Comparison of ENCODE assay signal across 31 mouse cellular contexts in the genomic region with DNA sequence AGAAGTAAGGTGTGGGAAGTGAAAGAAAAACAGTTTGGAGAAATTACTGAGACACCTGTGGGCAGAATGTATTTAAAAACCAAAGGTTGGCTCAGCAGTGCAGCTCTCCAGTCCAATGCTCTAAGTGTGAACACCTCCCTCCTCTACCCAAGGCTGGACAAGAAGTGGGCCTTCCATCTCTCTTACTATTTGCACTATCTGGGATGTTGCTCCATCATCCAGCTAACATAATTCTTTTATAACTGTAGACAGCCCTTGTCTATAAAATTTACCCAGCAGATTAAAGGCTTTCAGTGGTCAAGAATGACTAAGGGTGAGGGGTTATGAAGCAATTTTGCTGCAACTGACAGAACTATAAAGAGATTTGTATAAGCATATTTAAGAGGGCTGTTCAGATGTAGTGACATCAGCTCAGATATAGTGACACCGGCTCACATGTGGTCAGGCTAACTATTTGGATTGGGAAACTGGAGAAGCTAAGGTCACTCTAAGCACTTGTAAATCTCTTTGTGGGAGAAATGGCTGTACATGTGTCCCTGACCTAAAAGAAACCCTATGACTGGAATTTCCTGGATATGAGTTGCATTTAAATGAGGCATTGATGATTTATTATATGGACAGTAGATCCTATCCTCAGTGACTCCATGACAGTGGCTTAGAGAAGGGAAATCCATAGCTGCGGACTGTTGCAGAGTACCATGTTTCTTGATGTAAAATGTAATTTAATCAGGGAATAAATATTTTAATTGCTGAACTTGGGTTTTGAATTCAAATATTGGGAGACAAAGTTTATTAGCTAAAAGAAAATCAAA.
DNase-seq lines count a peak whose midpoint lies in the region; ATAC-seq and TF ChIP-seq lines count a peak whose summit lies in the region.
"Had no signal": no experiment of that assay in that cellular context is flagged by ENCODE, and none has a peak within 500 bp of the region (broad histone marks: within the 10 kb centered on the region; RNA-seq: fewer than 3 reads in every experiment).

No protein-coding gene starts in this region.

- in situ Hi-C loops in CH12.LX (cut with MboI; ENCODE audit: low pct_ligation_motif_present, low pct_unique_long_range_greater_than_20kb, low sequenced_read_pairs), result no loop called here

- peak; percentile 88 for ATAC-seq in kidney, embryonic 15.5 days (replicated peaks; ENCODE audit: low FRiP score)
- no peak for ATAC-seq in monocyte, adult 5-6 weeks (replicated peaks; ENCODE audit: insufficient number of reproducible peaks, low FRiP score, low TSS enrichment, poor library complexity, severe bottlenecking)
- ATAC-seq in erythroblast, adult 5-6 weeks (replicated peaks; ENCODE audit: low FRiP score, poor library complexity, severe bottlenecking), result no peak
- ATAC-seq: forebrain, postnatal 0 days; intestine, postnatal 0 days; midbrain, embryonic 15.5 days had no signal

- no peak for TF ChIP-seq POLR2A in CH12.LX (IDR thresholded peaks at IDR 0.05; ENCODE audit: low read depth, low read length)

- H3K4me1 ChIP-seq in kidney, embryonic 15.5 days, result peaks cover 7% of the 10 kb centered on the region
- peaks cover 9 to 58% of the 10 kb centered on the region in 2 experiments for H3K4me1 ChIP-seq in CH12.LX (ENCODE audit: control insufficient read depth in 1 of 2, insufficient read depth in 2 of 2)
- H3K4me1 ChIP-seq: limb, embryonic 12.5 days; liver, embryonic 15.5 days; midbrain, embryonic 15.5 days; neural tube, embryonic 12.5 days had no signal

- no peak overlapping the region for H3K27ac ChIP-seq in kidney, embryonic 15.5 days
- H3K27ac ChIP-seq in CH12.LX (ENCODE audit: insufficient read depth, low read depth), result no peak overlapping the region
- H3K27ac ChIP-seq: embryonic facial prominence, embryonic 13.5 days; forebrain, embryonic 12.5 days; hindbrain, embryonic 13.5 days; layer of hippocampus, adult 2 months; left cerebral cortex, adult 2 months; limb, embryonic 12.5 days; liver, embryonic 15.5 days; midbrain, embryonic 10.5 days; midbrain, embryonic 15.5 days; neural tube, embryonic 12.5 days had no signal

- no peaks in the 10 kb centered on the region for H3K27me3 ChIP-seq in kidney, embryonic 15.5 days
- H3K27me3 ChIP-seq in CH12.LX (replicated peaks), result no peaks in the 10 kb centered on the region
- H3K27me3 ChIP-seq: embryonic facial prominence, embryonic 13.5 days; forebrain, embryonic 12.5 days; hindbrain, embryonic 13.5 days; limb, embryonic 12.5 days; liver, embryonic 15.5 days; midbrain, embryonic 15.5 days; neural tube, embryonic 12.5 days had no signal

- H3K36me3 ChIP-seq in kidney, embryonic 15.5 days, result no peaks in the 10 kb centered on the region
- no peaks in the 10 kb centered on the region for H3K36me3 ChIP-seq in CH12.LX (replicated peaks in 1 of 2; ENCODE audit: control insufficient read depth in 1 of 2, insufficient read depth in 1 of 2, low read length in 1 of 2)
- H3K36me3 ChIP-seq: embryonic facial prominence, embryonic 13.5 days; forebrain, embryonic 12.5 days; hindbrain, embryonic 13.5 days; limb, embryonic 12.5 days; liver, embryonic 15.5 days; midbrain, embryonic 10.5 days; midbrain, embryonic 15.5 days; neural tube, embryonic 12.5 days had no signal

- DNase-seq in adrenal gland, postnatal 14 days, result peak; percentile 12
- no peak for DNase-seq in adrenal gland, postnatal 4 days (ENCODE audit: low spot score in 2 of 2)
- DNase-seq in kidney, postnatal 25 days, result no peak
- no peak for DNase-seq in CH12.LX (ENCODE audit: extremely low read depth)
- peak; percentile 3 for DNase-seq in fat pad, adult 2 months (ENCODE audit: extremely low read depth, low read depth, low spot score)
- DNase-seq: cerebellum, adult 18-20 months; cerebellum, postnatal 10 days; forebrain, postnatal 0 days; gastrocnemius, postnatal 36 days; heart, adult 18-20 months; heart, postnatal 4 days; lung, embryonic 14.5 days; lung, postnatal 14 days; right cerebral cortex, postnatal 4 days; thymus, postnatal 4 days had no signal

- WGBS in kidney, embryonic 15.5 days, result 36% methylated on average over 2 of the region's 2 CpGs

- H3K4me2 ChIP-seq in kidney, embryonic 15.5 days, result no peak overlapping the region
- H3K4me2 ChIP-seq in CH12.LX (ENCODE audit: insufficient read depth, low read depth, poor library complexity, severe bottlenecking), result peak overlapping the region; percentile 35; the same call in 1 of the 2 replicates
- H3K4me2 ChIP-seq: embryonic facial prominence, embryonic 13.5 days; forebrain, embryonic 12.5 days; heart, embryonic 11.5 days; hindbrain, embryonic 13.5 days; limb, embryonic 12.5 days; liver, embryonic 15.5 days; lung, embryonic 14.5 days; midbrain, embryonic 15.5 days; neural tube, embryonic 12.5 days had no signal

- dilution Hi-C loops in CH12.LX (cut with MboI; ENCODE audit: extremely low pct_ligation_motif_present, extremely low pct_unique_long_range_greater_than_20kb, low sequenced_read_pairs), result no loop called here

- no peak for TF ChIP-seq CTCF in CH12.LX (conservative IDR thresholded peaks at IDR 0.05 in 1 of 2, IDR thresholded peaks at IDR 0.05 in 1 of 2; ENCODE audit: low read depth in 2 of 2, low read length in 2 of 2)

- no peak for TF ChIP-seq EP300 in CH12.LX (IDR thresholded peaks at IDR 0.05; ENCODE audit: low read length)

- no peak overlapping the region for H3K4me3 ChIP-seq in kidney, embryonic 15.5 days (replicated peaks)
- H3K4me3 ChIP-seq in CH12.LX (replicated peaks in 1 of 3; ENCODE audit: low read depth in 2 of 3, low read length in 2 of 3, poor library complexity in 1 of 3), result no peak overlapping the region
- H3K4me3 ChIP-seq: embryonic facial prominence, embryonic 13.5 days; erythroblast, embryonic 14.5 days; forebrain, embryonic 12.5 days; hindbrain, embryonic 13.5 days; layer of hippocampus, adult 2 months; left cerebral cortex, adult 2 months; limb, embryonic 12.5 days; liver, embryonic 15.5 days; midbrain, embryonic 10.5 days; midbrain, embryonic 15.5 days; neural tube, embryonic 12.5 days had no signal

- no peaks in the 10 kb centered on the region for H3K9me3 ChIP-seq in kidney, embryonic 15.5 days (replicated peaks)
- H3K9me3 ChIP-seq in CH12.LX (replicated peaks; ENCODE audit: low read length), result peaks cover 5% of the 10 kb centered on the region
- H3K9me3 ChIP-seq: embryonic facial prominence, embryonic 13.5 days; forebrain, embryonic 12.5 days; hindbrain, embryonic 13.5 days; limb, embryonic 12.5 days; liver, embryonic 15.5 days; midbrain, embryonic 10.5 days; neural tube, embryonic 12.5 days had no signal

- no peak for TF ChIP-seq RAD21 in CH12.LX (IDR thresholded peaks at IDR 0.05; ENCODE audit: low read depth, low read length)

- H3K79me2 ChIP-seq in CH12.LX (replicated peaks; ENCODE audit: control insufficient read depth, extremely low read depth, insufficient read depth, poor library complexity, severe bottlenecking), result no peaks in the 10 kb centered on the region

- H3K9ac ChIP-seq in kidney, embryonic 15.5 days, result no peak overlapping the region
- H3K9ac ChIP-seq in CH12.LX (ENCODE audit: insufficient read depth, low read depth), result no peak overlapping the region
- H3K9ac ChIP-seq: embryonic facial prominence, embryonic 13.5 days; forebrain, embryonic 12.5 days; forebrain, postnatal 0 days; hindbrain, embryonic 13.5 days; limb, embryonic 12.5 days; liver, embryonic 15.5 days; lung, embryonic 14.5 days; midbrain, embryonic 15.5 days; neural tube, embryonic 12.5 days had no signal

TF ChIP-seq in CH12.LX, 34 proteins besides CTCF, POLR2A, EP300 and RAD21:
- TF ChIP-seq ZC3H11A (IDR thresholded peaks at IDR 0.05; ENCODE audit: low read depth, low read length), result no peak
- TF ChIP-seq MXI1 (IDR thresholded peaks at IDR 0.05; ENCODE audit: low read depth, low read length), result no peak
- no peak for TF ChIP-seq NELFE (IDR thresholded peaks at IDR 0.05; ENCODE audit: low read depth, low read length)
- no peak for TF ChIP-seq ZNF384 (IDR thresholded peaks at IDR 0.05; ENCODE audit: low read depth, low read length)
- no peak for TF ChIP-seq ZKSCAN1 (IDR thresholded peaks at IDR 0.05; ENCODE audit: borderline replicate concordance, low read depth, low read length)
- no peak for TF ChIP-seq KAT2A (IDR thresholded peaks at IDR 0.05; ENCODE audit: insufficient replicate concordance, low read length)
- TF ChIP-seq SIN3A (IDR thresholded peaks at IDR 0.05; ENCODE audit: low read length), result no peak
- no peak for TF ChIP-seq MAX (IDR thresholded peaks at IDR 0.05; ENCODE audit: low read length)
- TF ChIP-seq MYC (IDR thresholded peaks at IDR 0.05; ENCODE audit: low read depth, low read length), result no peak
- TF ChIP-seq GABPA (IDR thresholded peaks at IDR 0.05; ENCODE audit: insufficient replicate concordance, low read depth, low read length), result no peak
- TF ChIP-seq BHLHE40 (IDR thresholded peaks at IDR 0.05; ENCODE audit: low read depth, low read length), result no peak
- no peak for TF ChIP-seq HCFC1 (IDR thresholded peaks at IDR 0.05; ENCODE audit: low read depth, low read length)
TF ChIP-seq in CH12.LX: peak in this region for 0.

Comparison
In these comparisons a context has a peak if more than half of its experiments do, and no peak if none do; other contexts are left out.
1. DNase-seq: peak in adrenal gland, postnatal 14 days (single experiment) and fat pad, adult 2 months (single experiment); none in adrenal gland, postnatal 4 days (0 of 2), kidney, postnatal 25 days (0 of 2) and CH12.LX (single experiment).